Mouse (Mus musculus) skeletal muscle tissue, adult 2 months (tissue): ENCODE results near the gene Try4.
"Not testable (repeated sequence)": the region's sequence is repeated elsewhere in the genome, so short reads cannot be mapped to it uniquely, and the experiment has no call there.

Source experiments
- DNase-seq: peaks from one replicate; pipeline ENCODE4 v3.0.0-alpha.2; 2012; ENCODE audit warnings: low read depth, low spot score

Try4 gene

DNA sequence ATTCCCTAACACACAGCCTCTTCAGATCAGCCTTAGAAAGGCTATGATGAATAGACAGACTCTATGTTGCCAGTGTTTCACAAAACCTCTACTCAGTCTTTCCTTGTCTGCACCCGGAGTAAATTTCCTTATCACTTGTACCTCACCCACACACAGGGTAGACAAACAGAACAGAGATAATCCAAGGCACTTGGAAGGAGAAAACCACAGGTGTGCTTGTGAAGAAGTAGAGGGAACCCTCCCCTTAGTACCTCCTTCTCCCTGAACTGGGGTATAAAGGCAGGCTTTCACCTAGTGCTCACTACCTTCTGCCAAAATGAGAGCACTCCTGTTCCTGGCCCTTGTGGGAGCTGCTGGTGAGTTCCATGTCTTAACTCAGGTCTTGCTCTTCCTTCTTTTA lies at the start of gene Try4:
Gene Try4 (plus strand): TSS at position 301 of the 400 bp plus-strand sequence.
- DNase-seq = no peak

- not testable (repeated sequence) for DNase-seq
Measured at GRCm38 (mm10) chr6:41253314-41253713, 48.8 kb upstream of the Try4 start.

GRCm38 (mm10) chr6:41256424-41256823 lies 45.6 kb upstream of the Try4 start:
- no peak for DNase-seq

- DNase-seq = no peak
Measured at GRCm38 (mm10) chr6:41257432-41257831, 44.6 kb upstream of the Try4 start.

DNA sequence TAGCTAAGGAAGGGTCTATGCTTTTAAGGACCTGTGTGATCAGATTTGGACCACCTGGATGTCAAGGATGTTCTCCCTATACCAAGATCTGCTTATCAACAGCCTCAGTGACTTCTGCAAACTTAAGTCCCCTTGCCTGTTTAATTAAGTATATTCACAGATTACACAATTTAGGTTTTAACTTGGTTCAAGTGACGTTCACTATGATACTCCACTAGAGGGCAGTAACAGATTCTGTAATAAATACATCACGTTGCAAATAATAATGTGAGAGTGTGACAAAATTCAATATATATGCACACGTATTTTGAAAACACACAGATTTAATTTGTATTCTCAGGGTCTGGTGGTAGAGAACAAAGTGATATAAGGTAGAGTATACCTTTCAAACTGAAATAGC lies 39.3 kb upstream of the Try4 start:
- DNase-seq = no peak

GRCm38 (mm10) chr6:41266140-41266539 lies 35.9 kb upstream of the Try4 start:
- DNase-seq = no peak

GRCm38 (mm10) chr6:41298255-41298654 lies 3.8 kb upstream of the Try4 start:
- DNase-seq = no peak

- DNase-seq = not testable (repeated sequence)
Measured at GRCm38 (mm10) chr6:41316741-41317140, 14.7 kb downstream of the Try4 start, which contains the start of gene Try5. Try5 (minus strand) TSS chr6:41316841.

GRCm38 (mm10) chr6:41353932-41354331 lies 51.9 kb downstream of the Try4 start, which contains the start of gene Try10:
Try10 (plus strand) TSS chr6:41354105.
- DNase-seq = no peak
